Mouse (Mus musculus): Measurements from ENCODE around the gene Lgals9.
A peak's percentile ranks its signal among the peaks of the same experiment; 100 is the strongest.
"Not testable (repeated sequence)": the region's sequence is repeated elsewhere in the genome, so short reads cannot be mapped to it uniquely, and the experiment has no call there.

Gene Lgals9

DNA sequence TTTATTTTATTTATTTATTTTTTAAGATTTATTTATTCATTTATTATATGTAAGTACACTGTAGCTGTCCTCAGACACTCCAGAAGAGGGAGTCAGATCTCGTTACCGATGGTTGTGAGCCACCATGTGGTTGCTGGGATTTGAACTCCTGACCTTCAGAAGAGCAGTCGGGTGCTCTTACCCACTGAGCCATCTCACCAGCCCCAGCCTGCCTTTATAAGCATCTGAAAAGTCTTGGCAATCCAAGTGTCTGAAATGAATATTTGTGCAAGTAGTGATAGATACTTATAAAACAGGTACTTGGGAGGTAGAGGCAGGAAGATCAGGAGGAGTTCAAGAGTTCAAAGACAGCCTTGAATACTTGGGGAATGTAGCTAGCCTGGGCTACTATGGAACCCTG lies 22.6 kb upstream of the Lgals9 start:
- DNase-seq = not testable (repeated sequence)

GRCm38 (mm10) chr11:79006417-79006816 lies 21.7 kb upstream of the Lgals9 start:
- peak in 1 of 2 experiments; percentile 2 for DNase-seq

GRCm38 (mm10) chr11:79005578-79006394 lies 21.0 kb upstream of the Lgals9 start:
- DNase-seq = peak; percentile 2 to 22

- DNase-seq = peak in 1 of 2 experiments; percentile 39
Observed at GRCm38 (mm10) chr11:79003769-79004638, 19.3 kb upstream of the Lgals9 start.

GRCm38 (mm10) chr11:79003053-79003768 lies 18.5 kb upstream of the Lgals9 start:
- peak in 1 of 2 experiments; percentile 76 for DNase-seq

- DNase-seq = peak in 1 of 2 experiments; percentile 15
Observed at GRCm38 (mm10) chr11:79002551-79002951, 17.8 kb upstream of the Lgals9 start.

DNA sequence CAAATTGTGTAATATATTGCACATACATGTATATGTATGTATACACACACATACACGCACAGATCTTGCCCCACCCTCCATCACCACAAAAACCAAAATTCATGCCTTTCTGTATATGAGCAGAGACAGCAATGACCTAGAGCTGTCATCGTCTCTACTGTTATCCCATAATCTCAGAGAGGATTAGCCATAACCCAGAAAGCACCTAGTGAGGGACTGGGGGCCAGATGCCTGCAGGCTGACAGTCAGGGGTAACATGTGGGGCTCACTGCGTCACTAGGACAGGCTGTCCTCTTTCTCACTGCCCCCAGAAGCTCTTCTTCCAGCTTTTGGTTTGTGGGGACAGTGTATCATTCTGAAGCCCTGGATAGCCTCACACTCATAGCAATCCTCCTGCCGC lies 17.1 kb upstream of the Lgals9 start:
- DNase-seq = no peak

- DNase-seq = no peak
Observed at GRCm38 (mm10) chr11:78999118-78999517, 14.4 kb upstream of the Lgals9 start.

- DNase-seq = not testable (repeated sequence)
Observed at GRCm38 (mm10) chr11:78990875-78991543, 6.3 kb upstream of the Lgals9 start.

DNA sequence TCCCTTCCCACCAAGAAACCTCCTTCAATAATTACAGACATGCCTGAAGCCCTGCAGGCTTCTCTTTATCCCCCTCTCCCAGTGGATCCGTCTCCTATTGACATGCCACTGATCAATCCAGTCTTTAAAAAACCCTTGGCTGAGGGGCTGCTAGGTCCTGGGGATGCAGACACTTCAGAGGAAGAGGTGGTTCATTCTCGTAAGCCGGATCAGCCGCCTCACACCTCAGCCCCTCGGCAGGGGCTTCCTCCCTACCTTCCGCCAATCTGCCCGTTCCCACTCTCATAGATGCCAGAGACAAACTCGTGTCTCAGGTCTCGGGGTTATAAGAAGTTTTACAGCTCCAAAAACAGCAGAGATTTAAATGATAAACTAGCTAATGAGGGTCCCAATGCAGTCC lies 5.3 kb upstream of the Lgals9 start:
- no peak for DNase-seq

DNA sequence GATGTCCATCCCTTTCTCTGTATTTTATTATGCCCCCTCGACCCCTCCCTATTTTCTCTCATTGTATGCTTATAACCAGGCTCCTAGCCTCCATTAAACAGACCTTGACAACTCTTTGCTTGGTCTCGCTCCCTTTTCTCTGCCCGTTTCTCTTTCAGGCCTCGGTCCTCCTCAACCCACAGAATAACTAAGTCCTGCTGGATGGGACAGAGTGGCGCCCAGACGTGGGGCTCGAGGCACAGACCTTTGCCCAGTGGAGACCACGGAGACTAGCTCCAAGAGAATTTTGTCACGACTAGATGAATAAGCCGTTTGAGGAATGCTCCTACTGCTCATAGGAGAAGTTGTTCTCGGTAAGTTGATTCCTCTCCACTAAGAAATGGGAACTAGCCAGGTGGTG lies 4.5 kb upstream of the Lgals9 start:
- DNase-seq = not testable (repeated sequence)

DNA sequence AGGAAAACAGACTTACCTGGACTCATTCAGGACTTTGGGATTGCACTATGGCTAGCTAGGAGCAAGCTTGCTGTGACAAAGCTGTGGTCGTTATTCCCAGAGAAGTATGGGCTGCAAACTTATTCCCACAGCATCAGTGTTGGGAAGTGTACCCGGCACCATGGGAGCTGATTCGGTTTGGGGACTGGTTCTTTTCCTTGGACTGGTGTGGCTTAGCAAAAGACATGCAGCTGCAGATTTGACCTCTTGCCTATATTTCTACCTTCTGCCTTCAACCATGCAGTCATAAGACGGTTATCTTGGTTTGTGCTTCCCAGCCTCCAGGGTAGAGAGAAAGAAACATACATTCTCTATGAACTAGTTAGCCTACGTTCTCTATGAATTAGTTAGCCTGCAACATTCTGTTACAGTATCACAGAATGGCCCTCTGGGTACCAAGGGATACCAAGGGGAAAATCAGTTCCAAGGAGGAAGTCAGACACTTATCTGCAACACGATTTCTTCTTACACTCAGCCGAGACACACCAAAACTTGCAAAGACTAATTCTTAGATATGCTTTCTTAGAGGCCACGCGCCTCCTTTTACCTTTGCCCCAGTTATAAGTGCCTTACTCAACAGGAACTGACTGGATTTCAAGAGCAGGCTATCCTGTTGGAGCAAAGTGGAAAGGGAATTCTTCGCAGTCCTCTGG lies 1.7 kb upstream of the Lgals9 start:
- no peak for DNase-seq

DNA sequence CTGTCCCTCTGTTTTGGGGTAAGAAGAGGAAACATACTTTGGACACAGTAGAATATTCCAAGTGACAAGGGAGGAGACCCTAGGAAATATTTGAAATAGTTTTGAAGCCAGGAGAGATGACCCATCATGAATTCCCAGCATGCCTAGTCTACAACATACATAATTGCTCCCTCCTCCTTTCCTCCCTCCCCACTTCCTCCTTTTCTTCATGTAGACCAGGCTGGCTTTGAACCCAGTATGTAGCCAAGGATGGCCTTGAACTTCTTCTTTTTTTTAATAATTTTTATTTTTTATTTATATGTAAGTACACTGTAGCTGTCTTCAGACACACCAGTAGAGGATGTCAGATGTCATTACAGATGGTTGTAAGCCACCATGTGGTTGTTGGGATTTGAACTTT lies 759 bp upstream of the Lgals9 start:
- DNase-seq = no peak

- DNase-seq = no peak
Observed at GRCm38 (mm10) chr11:78983539-78983938, 1.2 kb downstream of the Lgals9 start.

GRCm38 (mm10) chr11:78982513-78983291 lies 2.0 kb downstream of the Lgals9 start:
- DNase-seq = peak in 1 of 2 experiments; percentile 53

- DNase-seq = no peak
Observed at GRCm38 (mm10) chr11:78982042-78982441, 2.7 kb downstream of the Lgals9 start.

DNA sequence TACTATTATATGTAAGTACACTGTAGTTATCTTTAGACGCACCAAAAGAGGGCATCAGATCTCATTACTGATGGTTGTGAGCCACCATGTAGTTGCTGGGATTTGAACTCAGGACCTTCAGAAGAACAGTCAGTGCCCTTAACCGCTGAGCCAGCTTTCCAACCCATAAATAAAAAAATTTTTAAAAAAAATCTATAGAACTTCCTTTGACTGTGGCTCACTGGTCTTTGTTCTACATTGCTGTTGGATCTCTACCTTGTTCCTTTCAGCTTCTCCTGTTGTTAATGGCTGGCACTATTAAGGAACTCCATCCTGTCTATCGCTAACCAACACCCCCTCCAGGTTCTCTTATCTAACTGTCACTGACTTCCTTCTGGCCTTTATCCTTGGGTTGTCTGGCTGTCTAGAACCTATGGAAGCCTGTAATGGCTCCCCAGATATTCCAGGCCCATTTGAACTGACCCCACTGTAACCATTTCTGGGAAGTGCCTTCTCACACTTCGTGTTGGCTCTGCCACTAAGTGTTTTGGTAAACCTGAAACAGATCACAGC lies 4.6 kb downstream of the Lgals9 start:
- no peak for DNase-seq

- DNase-seq = no peak
Observed at GRCm38 (mm10) chr11:78978176-78979019, 6.3 kb downstream of the Lgals9 start.

GRCm38 (mm10) chr11:78976731-78977510 lies 7.8 kb downstream of the Lgals9 start:
- no peak for DNase-seq

All from thymus, adult 18-20 months (tissue).